Mouse (Mus musculus) gastrocnemius, adult 8-10 months (tissue): ENCODE results near the gene Gm21860. TPM values are rescaled to one million over a fixed set of nuclear protein-coding genes. Genes with fewer than 3 reads are reported as not detected.

Experiments
- total RNA-seq, 4 experiments: library from RNA; stranded (reverse); gene quantifications; 2 replicates each; pipeline ENCODE4 v1.2.4; 2022

The Gm21860 gene
- total RNA-seq, 4 experiments from 2014 or later, result not detected

Other genes starting within 250 kb of the Gm21860 start
- not detected for gene Gm47283, start 29.9 kb upstream of the Gm21860 start, total RNA-seq
- gene Gm21748, start 84.4 kb upstream of the Gm21860 start, total RNA-seq, result not detected